Mouse (Mus musculus) stomach, embryonic 16.5 days (tissue): ENCODE data around the gene Gm10961. TPM values are rescaled to one million over a fixed set of nuclear protein-coding genes. Genes with fewer than 3 reads are reported as not detected.
"Not testable (repeated sequence)": the region's sequence is repeated elsewhere in the genome, so short reads cannot be mapped to it uniquely, and the experiment has no call there.

Experiments
- ATAC-seq: fragments of 200-750 bp; cut with Nextera tagmentation; 2 replicates; pipeline ENCODE4 v1.8.0; 2017; ENCODE audit warnings: moderate number of reproducible peaks, moderate TSS enrichment; ENCODE audit not compliant: insufficient read depth, low FRiP score
- H3K27ac ChIP-seq: fragments of 300-500 bp; sonication (generic); 2 replicates; pipeline ENCODE4 v1.5.1; 2014; ENCODE audit warnings: low read length
- H3K27me3 ChIP-seq: fragments of 300-500 bp; sonication (generic); 2 replicates; pipeline ENCODE4 v1.6.1; 2014; ENCODE audit warnings: low read length, control low read depth, mixed read lengths; ENCODE audit not compliant: control insufficient read depth, insufficient read depth
- H3K36me3 ChIP-seq: fragments of 300-500 bp; sonication (generic); 2 replicates; pipeline ENCODE4 v1.6.1; 2014; ENCODE audit warnings: low read length; ENCODE audit not compliant: control insufficient read depth, insufficient read depth
- H3K4me1 ChIP-seq: fragments of 300-500 bp; sonication (generic); 2 replicates; pipeline ENCODE4 v1.6.1; 2014; ENCODE audit warnings: low read length, control low read depth, mixed read lengths; ENCODE audit not compliant: control insufficient read depth, insufficient read depth
- H3K4me2 ChIP-seq: fragments of 300-500 bp; sonication (generic); 2 replicates; pipeline ENCODE4 v1.6.1; 2014; ENCODE audit warnings: low read depth, low read length, mixed read lengths
- H3K4me3 ChIP-seq: fragments of 300-500 bp; sonication (generic); replicated peaks from 2 replicates; pipeline ENCODE4 v1.5.1; 2014; ENCODE audit warnings: mild to moderate bottlenecking, low read length
- H3K9ac ChIP-seq: fragments of 300-500 bp; sonication (generic); 2 replicates; pipeline ENCODE4 v1.6.1; 2014; ENCODE audit warnings: low read length
- H3K9me3 ChIP-seq: fragments of 300-500 bp; sonication (generic); replicated peaks from 2 replicates; pipeline ENCODE4 v1.6.1; 2016; ENCODE audit warnings: low read length, control low read depth; ENCODE audit not compliant: control insufficient read depth
- WGBS: fragments of 180-500 bp; shearing (Covaris S2); extraction: QIAGEN DNeasy Blood & Tissue Kit; methylation state at CpG from one replicate; pipeline ENCODE4 v1.1.7; 2014; 5-methylcytosine and 5-hydroxymethylcytosine counted together
- polyA plus RNA-seq: library from polyadenylated mRNA; unstranded; fragments of >200 nt; fragmentation: Nextera tagmentation; extraction: Ambion mirVana; gene quantifications from 2 replicates; pipeline ENCODE4 v1.2.1, GENCODE M21; 2015

Gene Gm10961
- polyA plus RNA-seq, 1 experiment from 2014 or later, result not detected

DNA sequence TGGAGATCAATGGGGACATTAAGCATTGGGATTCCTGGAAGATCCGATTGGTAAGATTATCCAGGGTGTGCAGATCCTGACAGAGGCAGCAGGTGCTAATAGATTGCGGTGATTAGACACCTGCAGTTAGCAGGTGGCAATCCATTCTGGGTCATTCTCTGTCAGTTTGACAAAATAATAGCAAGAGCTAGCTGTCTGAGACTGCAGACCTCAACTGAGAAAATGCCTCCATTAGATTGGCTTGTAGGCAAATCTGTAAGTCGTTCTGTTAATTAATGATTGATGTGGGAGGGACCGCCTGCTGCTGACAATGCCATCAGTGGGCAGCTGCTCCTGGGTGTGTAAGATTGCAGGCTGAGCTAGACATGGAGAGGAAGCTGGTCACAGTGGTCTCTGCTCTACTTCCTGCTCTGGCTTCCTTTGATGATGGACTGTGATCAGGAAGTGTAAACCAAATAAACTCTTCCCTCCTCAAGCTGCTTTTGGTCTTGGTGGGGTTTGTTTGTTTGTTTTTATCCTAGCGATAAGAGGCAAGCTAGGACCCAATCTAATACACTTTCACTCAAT is 6.6 kb downstream of the Gm10961 start:
- Histone ChIP-seq H3K4me2 (no peak overlapping the region), H3K4me3 (no peak overlapping the region), H3K27ac (no peak overlapping the region), H3K27me3 (no peaks in the 10 kb centered on the region), H3K9me3 (no peaks in the 10 kb centered on the region), H3K36me3 (no peaks in the 10 kb centered on the region), H3K9ac (no peak overlapping the region), H3K4me1 (no peaks in the 10 kb centered on the region)
- 58% methylated on average over 5 of the region's 5 CpGs for WGBS
- ATAC-seq, result no peak

GRCm38 (mm10) chr3:107646947-107647346 is 15.8 kb downstream of the Gm10961 start:
- Histone ChIP-seq H3K4me2 (no peak overlapping the region), H3K27ac (no peak overlapping the region), H3K4me3 (no peak overlapping the region), H3K27me3 (no peaks in the 10 kb centered on the region), H3K9me3 (no peaks in the 10 kb centered on the region), H3K36me3 (no peaks in the 10 kb centered on the region), H3K9ac (no peak overlapping the region), H3K4me1 (no peaks in the 10 kb centered on the region)
- 78% methylated on average over 3 of the region's 3 CpGs for WGBS
- no peak for ATAC-seq

DNA sequence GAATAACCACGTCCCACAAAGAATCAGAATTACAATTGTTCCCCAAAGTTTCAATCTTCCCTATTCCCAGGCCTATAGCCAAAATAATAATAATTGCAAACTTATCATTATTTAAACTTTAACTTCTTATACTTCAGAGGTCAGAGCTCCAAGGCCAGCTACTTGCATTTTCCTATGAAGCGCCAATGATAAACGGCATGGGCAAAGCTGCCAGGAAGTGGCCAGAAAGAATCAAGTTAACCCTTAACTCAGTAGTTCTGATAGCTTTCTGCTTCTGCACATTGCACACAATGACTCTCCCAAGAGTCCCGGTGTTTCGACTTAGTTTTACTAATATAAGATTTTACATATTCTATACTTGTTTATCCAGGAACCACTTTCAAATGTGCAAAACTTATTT is 19.2 kb downstream of the Gm10961 start:
- WGBS, result 49% methylated on average over 5 of the region's 5 CpGs
- H3K36me3 ChIP-seq, H3K4me2 ChIP-seq, H3K27ac ChIP-seq, ATAC-seq, H3K4me1 ChIP-seq, H3K27me3 ChIP-seq, H3K9ac ChIP-seq, H3K9me3 ChIP-seq, H3K4me3 ChIP-seq: not testable (repeated sequence)

- Histone ChIP-seq H3K4me2 (no peak overlapping the region), H3K27me3 (no peaks in the 10 kb centered on the region), H3K4me1 (no peaks in the 10 kb centered on the region), H3K4me3 (no peak overlapping the region), H3K9me3 (no peaks in the 10 kb centered on the region), H3K27ac (no peak overlapping the region), H3K36me3 (no peaks in the 10 kb centered on the region), H3K9ac (no peak overlapping the region)
- ATAC-seq, result no peak
- WGBS, result 85% methylated on average over 3 of the region's 3 CpGs
Measured at GRCm38 (mm10) chr3:107652968-107653367, 21.8 kb downstream of the Gm10961 start.

DNA sequence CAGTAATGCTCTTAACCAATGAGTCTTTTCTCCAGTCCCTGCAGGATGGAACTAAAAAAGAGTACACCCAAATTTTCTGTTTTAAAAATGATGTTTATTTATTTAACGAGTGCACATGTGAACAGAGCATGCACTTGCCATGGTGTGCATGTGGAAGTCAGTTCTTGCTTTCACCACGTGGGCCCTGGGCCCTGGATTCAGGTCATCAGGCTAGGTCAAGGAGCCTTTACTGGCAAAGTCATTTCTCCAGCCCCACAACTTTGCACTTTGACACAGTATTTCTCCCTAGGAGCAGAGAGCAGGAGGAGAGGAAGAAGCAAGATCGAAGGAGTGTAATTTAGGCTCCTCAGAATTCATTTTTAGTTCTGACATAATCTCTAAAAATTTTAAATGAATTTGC is 23.7 kb downstream of the Gm10961 start:
- Histone ChIP-seq H3K4me2 (no peak overlapping the region), H3K9ac (no peak overlapping the region), H3K4me1 (no peaks in the 10 kb centered on the region), H3K27ac (no peak overlapping the region), H3K27me3 (no peaks in the 10 kb centered on the region), H3K4me3 (no peak overlapping the region), H3K36me3 (peaks cover 5% of the 10 kb centered on the region), H3K9me3 (no peaks in the 10 kb centered on the region)
- 74% methylated on average over 3 of the region's 3 CpGs for WGBS
- no peak for ATAC-seq

DNA sequence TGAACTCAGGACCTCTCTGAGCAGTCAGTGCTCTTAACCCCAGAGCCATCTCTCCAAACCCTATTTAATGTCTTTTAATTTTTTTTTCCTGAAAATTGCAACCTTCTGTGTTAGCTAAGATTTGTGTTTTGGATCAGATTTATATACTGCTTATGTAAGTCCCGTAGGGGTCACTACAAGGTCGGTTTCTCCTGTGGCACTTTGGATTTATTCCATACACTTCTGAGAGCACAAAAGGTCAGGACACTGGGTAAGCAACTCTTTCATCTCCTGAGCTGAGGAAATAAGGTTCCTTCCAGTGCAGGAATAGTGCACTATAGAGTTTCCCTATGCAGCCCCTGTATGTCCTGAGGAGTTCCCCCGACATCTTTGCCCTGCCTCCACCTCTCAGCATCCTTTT is 24.4 kb downstream of the Gm10961 start:
- Histone ChIP-seq H3K4me1 (no peaks in the 10 kb centered on the region), H3K4me3 (no peak overlapping the region), H3K27ac (no peak overlapping the region), H3K36me3 (peaks cover 10% of the 10 kb centered on the region), H3K9me3 (no peaks in the 10 kb centered on the region), H3K4me2 (no peak overlapping the region), H3K9ac (no peak overlapping the region), H3K27me3 (no peaks in the 10 kb centered on the region)
- WGBS, result 57% methylated on average over 3 of the region's 3 CpGs
- ATAC-seq, result no peak

DNA sequence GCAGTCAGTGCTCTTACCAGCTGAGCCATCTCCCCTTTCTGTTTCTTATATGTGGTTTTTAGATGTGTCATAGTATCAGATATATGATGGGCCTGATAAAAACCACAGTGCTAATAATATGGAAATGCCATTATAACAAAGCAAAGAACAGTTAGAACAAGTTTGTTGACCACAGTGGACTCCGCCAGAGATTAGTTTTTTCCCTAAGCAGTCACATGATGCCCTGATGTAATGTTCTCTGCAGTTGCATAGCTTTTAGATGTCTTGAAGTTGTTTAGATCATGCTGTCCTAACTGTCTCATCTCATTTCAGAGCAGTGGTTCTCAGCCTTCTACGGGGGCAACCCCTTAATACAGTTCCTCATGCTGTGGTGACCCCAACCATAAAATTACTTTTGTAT is 25.0 kb downstream of the Gm10961 start:
- no peak for ATAC-seq
- Histone ChIP-seq H3K9me3 (no peaks in the 10 kb centered on the region), H3K4me3 (no peak overlapping the region), H3K4me1 (no peaks in the 10 kb centered on the region), H3K27ac (no peak overlapping the region), H3K9ac (no peak overlapping the region), H3K36me3 (peaks cover 15% of the 10 kb centered on the region), H3K27me3 (no peaks in the 10 kb centered on the region), H3K4me2 (no peak overlapping the region)
- 78% methylated on average over 2 of the region's 2 CpGs for WGBS

DNA sequence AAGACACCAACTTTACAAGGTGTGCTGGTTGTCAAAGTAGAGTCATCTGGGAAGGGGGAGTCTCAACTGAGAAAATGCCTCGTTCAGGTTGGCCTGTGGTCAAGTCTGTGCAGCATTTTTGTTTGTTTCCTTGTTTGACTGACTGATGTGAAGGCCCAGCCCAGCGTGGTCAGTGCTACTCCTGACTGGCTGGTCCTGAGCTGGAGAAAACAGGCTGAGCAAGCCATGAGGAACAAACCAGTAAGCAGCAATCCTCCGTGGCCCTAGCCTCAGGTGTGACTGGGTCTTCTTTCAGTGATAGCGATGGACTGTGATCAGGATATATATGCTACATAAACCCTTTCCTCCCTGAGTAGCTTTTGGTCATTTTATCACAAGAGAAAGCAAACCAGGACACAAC is 25.8 kb downstream of the Gm10961 start:
- Histone ChIP-seq H3K9ac (no peak overlapping the region), H3K27me3 (no peaks in the 10 kb centered on the region), H3K36me3 (peaks cover 16% of the 10 kb centered on the region), H3K4me1 (no peaks in the 10 kb centered on the region), H3K4me3 (no peak overlapping the region), H3K4me2 (no peak overlapping the region), H3K9me3 (no peaks in the 10 kb centered on the region), H3K27ac (no peak overlapping the region)
- ATAC-seq, result no peak
- 65% methylated on average over 4 of the region's 4 CpGs for WGBS

- H3K9ac ChIP-seq, result no peak overlapping the region
- no peaks in the 10 kb centered on the region for H3K27me3 ChIP-seq
- H3K36me3 ChIP-seq, result peaks cover 16% of the 10 kb centered on the region
- ATAC-seq, result no peak
- H3K4me1 ChIP-seq, result no peaks in the 10 kb centered on the region
- no peak overlapping the region for H3K4me2 ChIP-seq
- H3K9me3 ChIP-seq, result no peaks in the 10 kb centered on the region
- no peak overlapping the region for H3K27ac ChIP-seq
- no peak overlapping the region for H3K4me3 ChIP-seq
- 90% methylated on average over 1 of the region's 1 CpGs for WGBS
Measured at GRCm38 (mm10) chr3:107659000-107659399, 27.9 kb downstream of the Gm10961 start.

DNA sequence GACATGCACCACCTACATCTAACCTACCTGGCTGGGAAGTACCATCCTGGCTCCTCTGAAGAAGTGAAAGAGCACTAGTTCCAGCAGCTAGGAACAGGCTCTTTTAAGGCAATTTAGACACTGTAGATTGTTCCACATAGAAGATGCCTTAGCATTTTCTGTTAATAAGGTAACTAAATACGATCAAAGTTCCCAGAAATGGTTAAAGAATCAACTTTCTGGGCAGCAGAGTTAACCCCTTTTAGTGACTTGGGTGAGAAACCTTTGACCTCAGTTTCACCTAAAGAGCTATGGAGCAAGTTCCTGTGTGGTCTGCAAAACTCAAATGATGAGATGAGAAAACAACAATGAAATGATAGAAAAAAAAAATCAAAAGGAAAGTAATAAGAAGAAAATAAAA is 33.5 kb downstream of the Gm10961 start:
- no peaks in the 10 kb centered on the region for H3K9me3 ChIP-seq
- H3K4me3 ChIP-seq, result no peak overlapping the region
- WGBS, result 90% methylated on average over 1 of the region's 1 CpGs
- H3K4me2 ChIP-seq, result no peak overlapping the region
- ATAC-seq, result no peak
- no peak overlapping the region for H3K9ac ChIP-seq
- H3K4me1 ChIP-seq, result no peaks in the 10 kb centered on the region
- no peak overlapping the region for H3K27ac ChIP-seq
- H3K36me3 ChIP-seq, result peaks cover 19% of the 10 kb centered on the region
- no peaks in the 10 kb centered on the region for H3K27me3 ChIP-seq
